Mouse (Mus musculus): ENCODE results near the gene Rit1.
"Not testable (repeated sequence)": the region's sequence is repeated elsewhere in the genome, so short reads cannot be mapped to it uniquely, and the experiment has no call there.

DNA sequence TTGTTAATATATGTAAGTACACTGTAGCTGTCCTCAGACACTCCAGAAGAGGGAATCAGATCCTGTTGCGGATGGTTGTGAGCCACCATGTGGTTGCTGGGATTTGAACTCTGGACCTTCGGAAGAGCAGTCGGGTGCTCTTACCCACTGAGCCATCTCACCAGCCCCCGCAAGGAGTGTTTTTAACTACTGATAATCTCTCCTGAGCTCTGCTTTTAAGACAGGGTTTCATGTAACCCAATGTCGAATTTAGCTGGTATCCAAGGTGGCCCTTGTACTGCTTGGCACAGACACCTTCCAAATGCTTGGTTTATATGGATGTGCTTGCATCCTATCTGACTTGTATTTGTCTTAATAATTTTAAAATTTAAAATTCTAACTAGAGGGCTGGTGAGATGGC, 922 bp upstream of the Rit1 start:
- not testable (repeated sequence) for TF ChIP-seq CTCF (conservative IDR thresholded peaks at IDR 0.05; ENCODE audit: low read length); POU5F1 (IDR thresholded peaks at IDR 0.05; ENCODE audit: borderline replicate concordance, low read length); NANOG (IDR thresholded peaks at IDR 0.05; ENCODE audit: borderline replicate concordance, low read length)
